Mouse (Mus musculus): ENCODE measurements at regions not wholly inside any gene's neighbourhood (a gene's known extent, or its start where the extent isn't known, plus 50 kb on each side); places are given as distances from the start of the nearest gene placed in this dataset.

DNA sequence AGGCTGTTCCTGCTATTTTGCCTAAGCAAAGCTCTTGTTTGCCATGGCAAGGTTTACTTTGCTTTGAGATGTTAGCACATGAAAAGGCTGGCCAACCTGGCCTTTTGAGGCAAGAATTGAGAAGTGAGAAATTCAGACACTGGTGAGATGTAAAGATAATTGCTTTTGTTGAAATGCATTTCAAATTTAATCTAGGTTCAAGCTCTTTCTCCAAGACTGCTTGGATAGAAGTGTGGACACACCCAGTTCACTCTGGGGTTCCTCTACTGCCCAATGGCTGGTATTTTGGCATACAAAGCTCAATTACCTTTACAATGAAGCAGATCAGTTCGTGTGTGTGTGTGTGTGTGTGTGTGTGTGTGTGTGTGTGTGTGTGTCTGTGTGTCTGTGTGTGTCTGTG is 123.8 kb upstream of the Rfx3 start:
- no peak for TF ChIP-seq CTCF (IDR thresholded peaks at IDR 0.05)
- no peak for TF ChIP-seq EP300 (IDR thresholded peaks at IDR 0.05)

Measured in lung, postnatal 0 days (tissue).